Mouse (Mus musculus) ES-E14 (cell line): ENCODE data around the gene Pum1. TPM values are rescaled to one million over a fixed set of nuclear protein-coding genes. Genes with fewer than 3 reads are reported as not detected.

Source experiments
- DNase-seq: peaks from one replicate; pipeline ENCODE4 v3.0.0-alpha.2; 2013; ENCODE audit warnings: low read depth, low spot score
- H3K27ac ChIP-seq: 2 replicates; pipeline ENCODE4 v1.5.1; 2012; ENCODE audit warnings: low read depth, mild to moderate bottlenecking, low read length, moderate library complexity, mixed read lengths; ENCODE audit not compliant: poor library complexity, insufficient read depth, severe bottlenecking
- H3K36me3 ChIP-seq: 2 replicates; pipeline ENCODE4 v1.6.1; 2012; ENCODE audit warnings: mild to moderate bottlenecking, low read length, moderate library complexity, mixed read lengths; ENCODE audit not compliant: control insufficient read depth, poor library complexity, insufficient read depth, severe bottlenecking
- H3K4me1 ChIP-seq, 2 experiments: fragments of 150-350 bp in 1 of 2; sonication (generic) in 1 of 2; 2 replicates each; pipeline ENCODE4 v1.6.1; 2012; ENCODE audit warnings: low read length in 2 of 2, mild to moderate bottlenecking in 1 of 2, mixed read lengths in 1 of 2; ENCODE audit not compliant: control insufficient read depth in 2 of 2, insufficient read depth in 2 of 2, poor library complexity in 1 of 2
- H3K4me3 ChIP-seq, 2 experiments: fragments of 150-350 bp in 1 of 2; sonication (generic) in 1 of 2; 2 replicates each; pipeline ENCODE4 v1.5.1; 2012; ENCODE audit warnings: low read length in 2 of 2, low read depth in 1 of 2, mild to moderate bottlenecking in 1 of 2, mixed read lengths in 1 of 2; ENCODE audit not compliant: insufficient read depth in 1 of 2, poor library complexity in 1 of 2, severe bottlenecking in 1 of 2
- H3K9ac ChIP-seq: 2 replicates; pipeline ENCODE4 v1.6.1; 2012; ENCODE audit warnings: low read depth, mild to moderate bottlenecking, low read length, mixed read lengths; ENCODE audit not compliant: poor library complexity, insufficient read depth, severe bottlenecking
- H3K9me3 ChIP-seq: fragments of 150-350 bp; sonication (generic); 2 replicates; pipeline ENCODE4 v1.6.1; 2012; ENCODE audit warnings: low read depth, mild to moderate bottlenecking, low read length; ENCODE audit not compliant: control insufficient read depth, insufficient read depth
- CHD2 ChIP-seq: IDR thresholded peaks from 2 replicates; pipeline ENCODE4 v1.6.1; 2014; ENCODE audit warnings: mild to moderate bottlenecking, low read depth, low read length, inconsistent platforms
- HCFC1 ChIP-seq: IDR thresholded peaks from 2 replicates; pipeline ENCODE4 v1.6.1; 2012; ENCODE audit warnings: low read length, inconsistent platforms, borderline replicate concordance; ENCODE audit not compliant: insufficient read depth
- MAFK ChIP-seq: IDR thresholded peaks from 2 replicates; pipeline ENCODE4 v1.6.1; 2014; ENCODE audit warnings: mild to moderate bottlenecking, low read depth, low read length, inconsistent platforms; ENCODE audit not compliant: insufficient read depth
- ZC3H11A ChIP-seq: IDR thresholded peaks from 2 replicates; pipeline ENCODE4 v1.6.1; 2012; ENCODE audit warnings: low read depth, mild to moderate bottlenecking, inconsistent platforms, low read length, borderline replicate concordance
- ZNF384 ChIP-seq: IDR thresholded peaks from 2 replicates; pipeline ENCODE4 v1.6.1; 2012; ENCODE audit warnings: low read depth, low read length, inconsistent platforms
- in situ Hi-C, 2 experiments: fragments of 600-800 bp; cut with MboI; formaldehyde crosslinking; loops; one replicate each; pipeline ENCODE4 v1.15.1; 2025; ENCODE audit warnings: low sequenced_read_pairs in 2 of 2, inconsistent platforms in 1 of 2; ENCODE audit not compliant: unreplicated experiment in 2 of 2
- total RNA-seq: library from RNA; depleted of rRNA; stranded (reverse); fragments of 300-350 nt; gene quantifications from 2 replicates; pipeline ENCODE4 v1.2.3, GENCODE M21; 2012

The Pum1 gene
- total RNA-seq, 1 experiment = 101 TPM

- no peak for DNase-seq
- Histone ChIP-seq H3K36me3 (no peaks in the 10 kb centered on the region), H3K4me3 (no peak overlapping the region), H3K4me1 (peaks cover 3 to 4% of the 10 kb centered on the region in 2 experiments; a peak in 3 of 4 replicates), H3K9ac (no peak overlapping the region), H3K27ac (no peak overlapping the region), H3K9me3 (no peaks in the 10 kb centered on the region)
- in situ Hi-C loops = loop anchor here (5.0 to 10.0 kb wide), 3 partner anchors 90 to 160 kb away; no protein-coding TSS in a partner anchor
- no peak for TF ChIP-seq HCFC1
- no peak for TF ChIP-seq MAFK
- no peak for TF ChIP-seq ZNF384
- no peak for TF ChIP-seq CHD2
- TF ChIP-seq ZC3H11A = no peak
Observed at GRCm38 (mm10) chr4:130787530-130787929, 124.4 kb downstream of the Pum1 start.

GRCm38 (mm10) chr4:130790180-130790579, 127.1 kb downstream of the Pum1 start:
- no peak overlapping the region for H3K9ac ChIP-seq
- in situ Hi-C loops = no loop called here
- peaks cover 4 to 7% of the 10 kb centered on the region in 2 experiments; a peak in 3 of 4 replicates for H3K4me1 ChIP-seq
- no peak overlapping the region for H3K4me3 ChIP-seq
- TF ChIP-seq MAFK (no peak), HCFC1 (no peak), CHD2 (no peak), ZNF384 (peak; percentile 27; the same call in 1 of the 2 replicates), ZC3H11A (peak; percentile 99)
- DNase-seq = peak; percentile 84
- H3K36me3 ChIP-seq = no peaks in the 10 kb centered on the region
- H3K9me3 ChIP-seq = no peaks in the 10 kb centered on the region
- H3K27ac ChIP-seq = no peak overlapping the region

GRCm38 (mm10) chr4:130791811-130792375, 128.8 kb downstream of the Pum1 start:
- in situ Hi-C loops = no loop called here
- peak overlapping the region; percentile 46 to 68 for H3K4me3 ChIP-seq
- DNase-seq = no peak
- H3K27ac ChIP-seq = no peak overlapping the region
- H3K9ac ChIP-seq = no peak overlapping the region
- no peaks in the 10 kb centered on the region for H3K36me3 ChIP-seq
- H3K4me1 ChIP-seq = peaks cover 4 to 7% of the 10 kb centered on the region in 2 experiments; a peak in 3 of 4 replicates
- TF ChIP-seq MAFK (no peak), ZC3H11A (no peak), ZNF384 (no peak), HCFC1 (no peak), CHD2 (no peak)
- no peaks in the 10 kb centered on the region for H3K9me3 ChIP-seq

DNA sequence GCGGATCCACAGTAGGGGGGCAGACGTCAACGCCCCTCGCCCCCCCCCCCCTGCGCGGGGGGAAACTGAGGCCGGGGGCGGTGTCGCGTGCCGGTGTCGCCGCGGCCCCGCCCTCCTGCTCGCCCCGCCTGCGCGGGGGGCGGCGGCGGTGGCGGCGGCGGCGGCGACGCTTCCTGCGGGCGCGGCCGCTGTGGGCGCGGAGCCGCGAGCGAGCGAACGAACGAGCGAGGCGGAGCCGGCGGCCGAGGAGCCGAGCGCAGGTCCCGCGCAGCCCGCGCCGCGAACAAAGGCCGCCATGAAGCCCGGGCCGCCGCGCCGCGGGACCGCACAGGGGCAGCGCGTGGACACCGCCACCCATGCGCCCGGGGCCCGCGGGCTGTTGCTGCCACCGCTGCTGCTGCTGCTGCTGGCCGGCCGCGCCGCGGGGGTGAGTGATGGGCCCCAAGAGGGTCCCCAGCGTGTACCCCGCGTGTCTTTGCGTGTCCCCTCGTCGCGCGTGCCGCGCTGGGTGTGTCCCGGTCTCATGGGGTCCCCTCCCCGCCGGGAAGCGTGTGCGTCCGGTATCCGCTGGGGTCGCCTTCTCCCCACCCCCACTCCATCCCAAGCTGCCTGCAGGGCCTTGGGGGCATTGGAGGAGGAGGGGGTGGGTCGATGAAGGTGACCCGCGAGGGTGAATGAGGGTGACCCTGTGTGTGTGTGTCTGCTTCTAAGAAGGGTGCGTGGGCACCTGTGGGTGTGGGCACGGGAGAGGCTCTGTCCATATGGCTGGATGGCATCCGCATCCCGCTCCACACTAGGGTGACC, 129.5 kb downstream of the Pum1 start, which contains the start of gene Sdc3:
Gene Sdc3 (plus strand): TSS at position 162 of the 804 bp plus-strand sequence.
- no peak for DNase-seq
- H3K4me3 ChIP-seq = peak within 1 kb of the TSS; percentile 68 to 75
- in situ Hi-C loops = no loop called here
- H3K9me3 ChIP-seq = no peaks in the 10 kb centered on the region
- H3K27ac ChIP-seq = no peak within 1 kb of the TSS
- H3K4me1 ChIP-seq = peaks cover 4 to 7% of the 10 kb centered on the region in 2 experiments; a peak in 3 of 4 replicates
- H3K36me3 ChIP-seq = no peaks in the 10 kb centered on the region
- TF ChIP-seq ZNF384 (no peak), HCFC1 (no peak)
- peak within 1 kb of the TSS; percentile 53 for H3K9ac ChIP-seq
